Mouse (Mus musculus) lung, adult 2 months (tissue): ENCODE data around the gene Carm1.

Source experiments
- CTCF ChIP-seq: fragments of 200-500 bp; IDR thresholded peaks from 2 replicates; pipeline ENCODE4 v1.5.1; 2011; ENCODE audit warnings: mild to moderate bottlenecking, low read length, control low read depth; ENCODE audit not compliant: insufficient read depth
- POLR2A ChIP-seq: fragments of 200-500 bp; IDR thresholded peaks from 2 replicates; pipeline ENCODE4 v1.6.1; 2011; ENCODE audit warnings: low read depth, mild to moderate bottlenecking, control low read depth, low read length, borderline replicate concordance; ENCODE audit errors: extremely low read depth

DNA sequence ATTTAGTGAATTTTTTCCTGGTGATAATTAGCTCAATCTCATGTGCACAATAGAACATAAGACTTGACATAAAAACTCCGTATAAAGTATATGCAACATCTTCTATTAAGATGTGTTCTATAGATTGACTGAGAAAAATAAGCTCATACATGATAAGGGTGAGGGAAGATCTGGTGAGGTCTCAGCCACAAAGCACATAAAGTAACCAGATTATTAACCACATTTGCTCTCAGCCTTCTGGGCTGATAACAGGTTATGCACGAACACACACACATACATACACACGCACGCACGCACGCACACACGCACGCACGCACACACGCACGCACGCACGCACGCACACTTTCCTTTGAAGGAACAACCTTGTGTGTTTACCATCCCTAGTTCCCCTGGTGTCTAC is 10.2 kb upstream of the Carm1 start:
- TF ChIP-seq POLR2A (no peak), CTCF (no peak)
